Mouse (Mus musculus) right cerebral cortex, postnatal 10 days (tissue): ENCODE data around the gene Ngrn.

ENCODE experiments used
- DNase-seq, 2 experiments: peaks; one replicate each; pipeline ENCODE4 v3.0.0; 2021; ENCODE audit warnings: low spot score in 2 of 2

Ngrn gene

DNA sequence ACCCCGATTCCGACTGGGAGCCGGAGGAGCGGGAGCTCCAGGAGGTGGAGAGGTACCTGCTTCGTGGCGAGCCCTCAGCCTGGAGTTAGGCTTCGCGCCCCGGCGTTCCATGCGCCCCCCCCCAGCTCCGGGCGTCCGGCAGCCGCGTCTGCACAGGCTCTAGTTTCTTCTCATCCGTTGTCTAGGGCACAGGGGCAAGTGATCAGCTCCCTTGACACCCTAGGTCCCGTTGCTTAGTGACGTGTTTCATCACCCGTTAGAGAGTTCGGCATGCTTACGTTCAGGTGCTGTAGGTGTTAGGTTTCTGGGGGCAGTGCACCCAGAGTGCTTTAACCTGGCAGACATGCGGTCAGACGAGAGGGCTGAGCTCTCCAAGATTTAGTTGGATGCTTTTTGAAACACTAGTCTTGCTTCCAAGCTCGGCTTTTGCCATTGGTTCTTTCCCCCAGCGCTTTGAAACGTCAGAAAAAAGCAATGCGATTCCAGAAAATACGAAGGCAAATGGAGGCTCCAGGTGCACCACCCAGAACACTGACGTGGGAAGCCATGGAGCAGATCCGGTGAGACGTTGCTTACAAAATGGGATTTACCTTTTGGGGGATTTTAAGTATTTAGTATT is 466 bp downstream of the Ngrn start:
- DNase-seq, result peak in 1 of 2 experiments; percentile 53

DNA sequence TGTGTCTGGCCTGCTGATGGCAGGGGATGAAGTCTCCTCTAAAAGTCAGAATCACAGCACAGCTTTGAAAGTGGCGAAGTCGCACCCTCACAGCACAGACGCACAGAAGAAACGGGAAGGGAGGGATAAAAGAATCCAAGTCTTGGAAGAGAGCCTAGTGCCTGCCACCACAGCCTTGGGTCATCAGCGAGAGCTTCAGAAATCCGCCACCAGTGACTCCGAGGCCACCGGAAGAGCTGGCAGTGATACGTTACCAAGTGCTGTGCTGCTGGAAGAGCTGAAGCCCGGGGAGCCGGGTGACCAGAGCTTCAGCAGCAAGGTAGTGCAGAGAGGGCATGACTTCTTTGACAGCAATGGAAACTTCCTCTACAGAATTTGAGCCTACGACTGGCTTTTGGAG is 3.6 kb downstream of the Ngrn start:
- no peak for DNase-seq

DNA sequence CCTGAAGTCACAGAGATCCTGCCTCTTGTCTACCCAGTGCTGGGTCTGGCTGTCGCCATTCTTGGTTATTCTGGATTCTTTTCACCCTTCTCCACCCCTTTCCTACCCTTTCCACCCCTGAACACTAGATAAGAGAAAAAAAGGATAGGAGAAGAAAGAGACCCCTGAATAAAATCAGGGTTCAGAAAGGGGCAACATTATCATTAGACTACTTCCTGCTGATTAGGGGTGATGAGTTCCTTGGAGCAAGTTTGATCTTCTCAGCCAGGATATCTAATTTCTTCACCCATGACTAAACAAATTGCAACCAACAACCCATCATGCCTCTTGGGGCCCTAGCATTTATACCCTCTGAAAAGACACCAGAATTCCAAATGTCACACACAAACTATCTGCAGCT is 6.7 kb downstream of the Ngrn start:
- no peak for DNase-seq

DNA sequence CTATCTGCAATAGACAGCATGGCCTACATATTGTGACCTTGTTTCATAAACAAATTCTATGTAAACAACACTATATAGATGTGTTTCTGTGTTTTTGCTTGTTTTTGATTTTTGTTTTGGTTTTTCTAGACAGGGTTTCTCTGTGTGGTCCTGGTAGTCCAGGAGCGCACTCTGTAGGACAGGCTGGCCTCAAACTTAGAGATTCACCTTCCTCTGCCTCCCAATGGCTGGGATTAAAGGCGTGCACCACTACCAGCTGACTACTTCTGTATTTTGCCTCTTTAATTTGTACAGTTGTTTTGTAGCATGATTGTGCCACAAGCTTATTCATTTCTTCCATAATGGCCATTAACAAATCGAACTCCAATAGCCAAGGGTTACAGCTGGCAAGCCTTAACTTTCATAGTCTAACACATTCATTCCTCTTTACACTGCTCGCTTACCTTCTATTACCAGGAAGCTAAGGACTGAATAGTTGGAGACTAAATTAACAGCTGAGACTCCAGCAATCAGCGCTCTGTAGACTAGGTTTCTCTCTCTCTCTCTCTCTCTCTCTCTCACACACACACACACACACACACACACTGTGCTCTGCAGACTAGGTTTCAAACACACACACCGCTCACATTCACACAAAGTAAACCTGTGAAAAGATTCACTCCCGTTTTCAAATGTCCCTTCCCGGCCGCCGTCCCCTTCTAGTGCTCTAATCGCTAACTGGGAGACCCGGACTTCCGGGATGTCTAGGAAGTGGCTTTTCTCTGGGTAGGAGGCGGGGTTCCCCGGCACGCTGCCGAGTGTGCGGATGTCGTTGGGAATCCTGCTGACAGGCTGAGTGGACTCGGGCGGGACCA is 8.1 kb downstream of the Ngrn start, which contains the start of gene Vps33b:
TSS of gene Vps33b (plus strand) at position 753 of the 854 bp plus-strand sequence.
- peak; percentile 99 for DNase-seq

DNA sequence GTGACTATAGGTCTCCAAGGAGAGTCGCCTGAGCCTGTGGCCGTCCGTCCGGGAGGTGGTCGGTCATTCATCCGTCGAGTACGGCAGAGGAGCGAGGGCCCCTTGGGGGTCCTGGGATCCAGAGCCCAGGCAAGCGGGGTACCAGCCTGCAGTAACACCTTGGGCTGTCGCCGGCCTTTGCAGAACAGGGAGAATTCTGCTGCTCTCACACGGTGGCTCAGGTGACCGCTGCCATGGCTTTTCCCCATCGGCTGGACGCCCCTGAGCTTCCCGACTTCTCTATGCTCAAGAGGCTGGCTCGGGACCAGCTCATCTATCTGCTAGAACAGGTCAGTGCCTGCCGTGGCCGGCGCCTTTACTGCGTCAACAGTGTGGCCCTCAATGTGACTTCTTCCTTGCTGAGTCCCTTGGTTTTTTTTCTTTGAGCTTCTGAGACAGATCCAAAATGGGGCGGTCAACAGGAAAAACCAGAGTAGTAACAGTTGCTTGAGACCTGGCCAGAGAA is 8.8 kb downstream of the Ngrn start:
- DNase-seq, result peak in 1 of 2 experiments; percentile 57

DNA sequence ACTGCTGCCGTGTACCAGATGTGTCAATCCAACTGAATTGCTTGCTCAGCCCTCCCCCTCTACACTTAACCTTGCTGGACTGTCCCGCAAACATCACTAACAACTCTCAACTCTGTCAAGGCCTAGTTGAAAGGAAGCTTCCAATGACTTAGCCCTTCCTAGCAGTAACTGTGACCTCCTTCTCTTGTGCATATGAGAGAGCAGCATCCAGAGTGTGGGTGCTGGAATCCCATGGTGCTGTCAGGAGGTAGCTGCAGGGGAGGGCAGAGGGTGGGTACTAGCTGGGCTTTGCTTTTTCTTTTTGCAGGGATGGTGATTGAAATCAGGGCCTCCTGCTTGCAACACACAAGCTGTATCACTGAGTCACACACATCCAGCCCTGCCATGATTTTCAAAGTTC is 12.4 kb downstream of the Ngrn start:
- no peak for DNase-seq

DNA sequence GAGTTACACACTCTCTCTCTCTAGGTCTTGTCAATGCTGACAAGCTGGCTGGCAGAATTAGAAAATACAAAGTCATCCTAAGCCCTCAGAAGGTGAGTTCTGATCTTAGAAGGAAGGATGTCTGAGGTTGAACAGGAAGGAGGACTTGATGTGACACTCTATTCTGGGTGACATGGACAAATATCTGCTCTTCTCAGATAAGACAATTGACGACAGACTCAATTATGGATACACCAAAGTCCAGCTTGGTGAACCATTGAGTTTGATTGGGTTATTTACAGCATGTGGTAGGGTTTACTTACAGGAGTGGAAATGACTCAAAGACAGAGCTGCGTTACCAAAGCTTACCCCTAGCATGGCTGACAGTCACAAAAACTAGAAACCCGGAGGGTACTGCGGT is 15.4 kb downstream of the Ngrn start:
- no peak for DNase-seq

DNA sequence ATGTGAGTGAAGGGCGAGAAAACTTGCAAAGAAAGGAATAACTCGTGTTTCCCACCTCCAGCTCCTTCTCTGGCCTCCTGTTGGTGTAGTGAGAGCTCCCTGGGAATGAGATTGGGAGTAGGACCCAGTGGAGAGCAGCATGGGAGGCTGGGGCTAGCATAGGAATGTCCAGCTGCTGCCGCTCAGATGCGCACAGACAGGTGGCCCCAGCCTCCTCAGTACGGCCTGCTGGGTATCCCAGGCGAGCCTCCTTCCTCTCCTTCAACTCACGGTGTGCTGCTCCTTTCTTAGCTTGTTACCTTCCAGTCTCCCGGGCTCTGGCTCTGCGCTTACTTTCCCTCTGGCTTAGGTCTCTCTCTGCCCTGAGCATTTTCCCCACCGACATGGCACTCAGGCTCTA is 19.0 kb downstream of the Ngrn start:
- DNase-seq, result no peak

DNA sequence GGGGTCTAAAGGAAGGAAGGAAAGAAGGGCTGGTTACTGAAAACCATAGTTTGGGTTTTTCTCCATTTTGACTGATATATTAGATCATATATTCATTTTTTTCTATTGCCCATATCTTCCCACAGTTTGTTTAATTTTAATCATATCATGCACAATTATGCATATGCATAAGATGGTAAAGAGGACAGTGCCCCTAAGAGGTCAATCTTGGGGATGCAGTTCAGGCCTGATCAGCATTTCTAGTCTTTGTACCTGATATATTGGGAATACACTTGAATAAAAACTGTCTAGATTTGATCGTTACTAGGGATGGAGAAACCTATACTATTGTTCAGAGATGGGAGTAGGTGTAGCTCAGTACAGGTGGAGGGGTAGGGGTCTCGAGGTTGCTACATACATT is 20.0 kb downstream of the Ngrn start:
- no peak for DNase-seq

DNA sequence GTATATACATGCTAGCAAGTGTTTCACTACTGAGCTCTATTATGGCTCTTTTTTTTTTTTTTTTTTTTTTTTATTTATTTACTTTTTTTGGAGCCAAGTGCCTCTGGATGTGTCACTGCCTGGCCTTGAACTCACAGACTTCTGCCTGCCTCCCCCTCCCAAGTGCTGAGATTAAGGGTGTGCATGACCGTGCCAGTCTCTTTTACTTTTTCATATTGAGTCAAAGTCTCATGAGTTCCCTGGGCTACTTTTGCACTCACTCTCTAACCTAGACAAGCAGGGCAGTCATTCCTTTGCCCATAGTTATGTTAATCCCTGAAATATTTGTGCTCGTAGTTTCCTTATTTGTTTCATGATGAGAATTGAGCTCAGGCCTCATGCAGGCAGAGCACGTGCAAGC is 20.6 kb downstream of the Ngrn start:
- DNase-seq, result no peak

DNA sequence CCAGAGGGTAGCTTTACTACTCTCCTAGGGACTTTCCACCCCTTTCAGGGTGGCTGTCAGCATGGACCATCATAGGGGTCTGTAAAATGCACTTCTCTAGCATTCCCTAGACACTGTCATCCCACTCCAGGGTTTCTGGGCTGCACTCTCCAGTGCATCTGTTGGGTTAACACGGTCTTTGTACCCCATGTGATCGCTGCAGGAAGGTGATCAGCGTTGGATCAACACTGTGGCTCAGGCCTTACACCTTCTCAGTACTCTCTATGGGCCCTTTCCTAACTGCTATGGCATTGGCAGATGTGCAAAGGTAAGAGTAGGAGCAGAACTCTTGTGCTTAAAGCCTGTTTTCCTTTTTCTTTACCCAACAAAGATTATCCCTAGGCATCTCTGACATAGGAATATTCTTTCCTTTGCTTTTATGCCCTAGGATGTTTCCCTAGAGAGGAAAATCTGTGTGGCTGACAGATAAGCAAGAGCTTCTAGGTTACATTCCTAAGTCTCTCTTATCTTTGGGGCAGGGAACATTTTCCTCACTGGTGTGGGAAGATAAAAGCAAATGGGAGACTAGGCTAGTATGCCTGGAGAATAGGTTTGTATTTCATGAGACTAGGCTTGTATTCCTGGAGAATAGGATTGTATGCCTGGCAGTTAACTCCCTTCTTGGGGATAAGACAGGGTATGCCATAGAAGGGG is 22.4 kb downstream of the Ngrn start:
- DNase-seq, result no peak

DNA sequence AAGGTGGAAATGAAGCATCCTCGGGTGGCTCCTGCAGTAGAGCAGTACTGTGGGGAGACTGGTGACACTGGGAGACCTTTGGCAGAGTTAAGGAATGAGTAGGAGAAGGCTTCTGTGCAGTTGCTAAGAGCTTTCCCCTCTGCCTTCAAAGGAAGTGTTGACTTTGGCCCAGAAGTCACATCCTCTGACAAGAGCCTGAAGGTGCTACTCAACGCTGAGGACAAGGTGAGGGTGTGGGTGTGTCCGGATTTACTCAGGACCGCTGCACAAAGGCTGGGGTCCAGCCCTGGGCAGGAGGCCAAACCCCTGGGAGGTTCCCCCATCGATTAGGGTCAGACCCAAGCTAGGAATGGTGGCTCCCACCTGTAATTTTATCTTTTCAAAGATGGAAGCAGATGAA is 23.4 kb downstream of the Ngrn start:
- DNase-seq, result no peak

DNA sequence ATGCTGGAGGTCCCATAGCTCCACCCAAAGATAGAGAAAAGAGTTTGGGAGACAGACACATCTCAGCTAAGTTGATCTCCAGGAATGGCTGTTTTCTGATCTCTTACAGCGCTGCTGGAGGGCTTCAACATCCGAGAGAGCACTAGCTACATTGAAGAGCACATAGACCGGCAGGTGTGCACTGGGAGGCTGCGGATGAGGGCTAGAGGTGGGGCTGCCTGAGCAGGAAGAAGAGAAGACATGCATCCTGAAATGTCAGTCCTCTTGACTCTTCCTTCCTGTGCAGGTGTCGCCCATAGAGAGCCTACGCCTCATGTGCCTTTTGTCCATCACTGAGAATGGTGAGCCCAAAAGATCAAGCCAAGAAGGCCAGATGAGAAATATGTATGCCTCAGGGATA is 24.7 kb downstream of the Ngrn start:
- DNase-seq, result no peak

DNA sequence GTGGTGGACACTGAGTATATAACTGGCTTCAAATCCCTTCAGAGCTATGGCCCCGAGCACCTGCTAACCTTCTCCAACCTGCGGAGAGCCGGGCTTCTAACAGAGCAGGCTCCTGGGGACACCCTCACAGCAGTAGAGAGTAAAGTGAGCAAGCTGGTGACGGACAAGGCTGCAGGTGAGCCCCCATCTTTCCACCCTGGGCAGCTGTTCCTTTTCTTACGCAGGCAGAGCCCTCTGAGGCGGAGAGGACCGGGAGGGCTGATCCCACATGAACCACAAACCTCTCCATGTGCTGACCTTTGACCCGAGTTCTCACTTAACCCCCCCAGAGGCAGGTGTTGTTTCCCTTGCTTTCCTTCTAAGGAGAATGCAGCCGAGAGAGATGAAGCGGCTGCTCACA is 26.7 kb downstream of the Ngrn start:
- no peak for DNase-seq

DNA sequence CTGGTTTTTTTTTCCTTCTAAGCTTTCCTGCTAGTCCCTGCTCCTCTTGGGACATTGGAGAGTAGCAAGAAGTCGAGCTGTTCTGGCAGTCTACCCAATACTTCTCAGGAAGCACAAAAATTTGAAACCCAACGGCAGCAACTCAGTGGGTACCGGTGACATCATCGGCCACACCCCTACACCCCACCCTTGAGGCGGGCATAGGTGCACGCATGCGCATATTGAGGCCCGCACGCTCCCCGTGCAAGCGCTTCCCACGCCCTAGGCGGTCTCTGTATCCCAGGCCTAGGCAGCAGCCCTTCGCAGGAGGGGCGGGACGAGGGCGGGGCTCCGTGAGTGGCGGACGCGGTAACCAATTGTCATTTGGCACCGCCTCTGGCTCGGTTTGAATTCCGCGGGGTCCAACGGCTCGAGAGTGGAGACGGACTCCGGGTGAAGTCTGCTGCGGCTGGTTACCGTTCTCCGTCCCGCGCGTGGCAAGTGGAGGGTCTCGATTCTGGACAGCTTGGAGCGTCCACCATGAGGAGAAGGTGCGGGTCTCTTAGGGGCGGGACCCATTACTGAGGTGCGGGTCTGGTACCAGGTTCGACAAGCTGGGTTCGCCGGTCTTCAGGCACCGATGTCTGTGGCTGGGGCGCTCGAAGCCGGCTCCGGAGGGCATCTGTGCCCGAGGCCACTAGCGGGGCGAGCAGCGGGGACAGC is 33.2 kb downstream of the Ngrn start, which contains the start of gene Prc1:
TSS of gene Prc1 (plus strand) at position 389 of the 702 bp plus-strand sequence.
- DNase-seq, result peak; percentile 98

DNA sequence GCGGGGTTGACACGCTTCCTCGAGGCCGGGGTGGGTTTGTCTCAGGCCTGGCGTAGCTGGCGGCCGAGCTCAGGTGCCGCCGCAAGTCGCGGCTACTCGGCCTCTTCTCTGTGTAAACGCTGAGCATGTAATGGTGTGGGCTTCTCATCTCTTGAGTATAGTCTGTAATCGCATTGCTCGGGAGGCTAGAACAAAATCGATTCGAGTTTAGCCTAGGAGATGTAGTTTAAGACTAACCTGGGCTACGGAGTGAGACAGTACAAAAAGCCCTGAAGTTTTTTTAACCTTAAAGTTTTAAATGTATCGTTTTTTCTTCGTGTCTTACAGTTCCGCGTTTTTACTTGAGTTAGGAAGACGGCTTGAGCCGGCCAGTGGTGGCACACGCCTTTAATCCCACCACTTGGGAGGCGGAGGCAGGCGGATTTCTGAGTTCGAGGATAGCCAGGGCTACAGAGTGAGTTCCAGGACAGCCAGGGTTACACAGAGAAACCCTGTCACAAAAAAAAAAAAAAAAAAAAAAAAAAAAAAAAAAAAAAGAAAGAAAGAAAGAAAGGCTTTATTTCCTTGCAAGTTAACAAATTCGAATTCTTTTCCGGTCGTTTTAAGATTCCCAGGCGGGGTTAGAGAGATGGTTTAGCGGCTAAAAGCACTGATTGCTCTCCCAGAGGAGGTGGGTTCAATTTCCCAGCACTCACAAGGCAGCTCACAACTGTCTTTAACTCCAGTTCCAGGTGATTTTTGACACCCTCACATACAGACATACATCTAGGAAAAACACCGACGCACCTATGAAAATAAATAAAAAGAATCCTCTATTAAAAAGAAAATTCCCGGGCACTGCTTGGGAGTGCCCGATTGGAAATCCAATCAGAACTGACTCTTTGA is 34.0 kb downstream of the Ngrn start:
- DNase-seq, result no peak

DNA sequence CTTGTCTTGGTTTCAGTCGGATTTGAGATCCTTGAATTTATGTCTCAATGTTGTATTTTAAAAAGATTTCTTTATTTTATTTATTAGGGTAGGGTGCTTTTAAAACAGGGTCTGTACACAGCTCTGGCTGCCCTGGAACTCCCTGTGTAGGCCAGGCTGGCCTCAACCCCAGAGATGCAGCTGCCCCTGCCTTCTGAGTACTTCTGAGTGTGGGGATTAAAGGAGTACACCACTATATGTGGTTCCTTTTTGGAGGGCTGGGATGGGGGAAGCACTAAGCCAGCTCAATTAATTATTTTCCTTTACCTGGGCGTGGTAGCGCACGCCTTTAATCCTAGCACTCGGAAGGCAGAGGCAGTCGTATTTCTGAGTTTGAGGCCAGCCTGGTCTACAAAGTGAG is 35.4 kb downstream of the Ngrn start:
- DNase-seq, result no peak

DNA sequence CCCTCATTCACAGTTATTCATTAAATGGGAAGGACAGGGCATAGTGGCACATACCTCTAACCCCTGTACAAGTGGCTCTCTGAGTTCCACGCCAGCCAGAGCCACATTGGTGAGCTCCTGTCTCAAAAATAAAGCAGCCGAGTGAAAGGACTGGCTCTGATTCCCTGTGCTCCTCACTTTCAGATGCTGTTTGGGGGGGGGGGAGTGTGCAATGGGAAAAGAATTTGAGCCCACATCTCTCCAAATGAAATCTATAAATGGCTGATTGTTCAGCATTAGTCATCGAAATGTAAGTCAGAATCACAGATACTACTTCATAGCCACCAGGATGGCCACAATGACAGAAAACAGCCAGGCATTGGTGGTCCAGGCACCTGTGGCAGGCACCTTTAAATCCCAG is 36.0 kb downstream of the Ngrn start:
- DNase-seq, result no peak

DNA sequence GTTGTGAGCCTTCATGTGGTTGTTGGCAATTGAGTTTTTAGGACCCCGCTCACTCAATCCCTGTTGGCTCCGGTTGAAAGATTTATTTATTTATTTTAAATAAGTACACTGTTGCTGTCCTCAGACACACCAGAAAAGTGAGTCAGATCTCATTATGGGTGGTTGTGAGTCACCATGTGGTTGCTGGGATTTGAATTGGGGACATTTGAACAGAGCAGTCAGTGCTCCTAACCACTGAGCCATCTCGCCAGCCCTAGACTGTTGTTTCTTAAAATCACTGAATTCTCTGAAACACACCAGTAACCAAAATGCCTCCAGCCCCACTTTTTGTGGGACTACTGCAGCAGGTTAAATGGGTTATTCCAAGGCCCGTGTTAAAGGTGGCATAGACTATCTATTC is 37.7 kb downstream of the Ngrn start:
- no peak for DNase-seq

DNA sequence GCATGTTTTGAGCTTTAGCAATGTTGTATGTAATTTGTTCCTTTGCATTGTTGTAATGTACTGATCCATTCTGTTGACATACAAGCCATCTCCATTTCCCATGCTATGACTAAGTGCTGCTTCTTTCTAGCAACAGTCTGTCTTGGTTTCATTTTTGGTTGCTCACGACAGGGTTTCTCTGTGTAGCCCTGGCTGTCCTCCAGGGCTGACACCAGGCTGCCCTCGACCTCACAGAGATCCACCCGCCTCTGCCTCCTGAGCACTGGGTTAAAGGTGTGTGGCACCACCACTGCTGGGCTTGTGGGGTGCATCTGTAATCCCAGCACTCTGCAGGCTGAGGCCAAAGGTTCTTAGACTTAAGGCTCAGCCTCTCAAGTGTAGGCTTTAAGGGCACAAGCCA is 38.6 kb downstream of the Ngrn start:
- DNase-seq, result no peak

DNA sequence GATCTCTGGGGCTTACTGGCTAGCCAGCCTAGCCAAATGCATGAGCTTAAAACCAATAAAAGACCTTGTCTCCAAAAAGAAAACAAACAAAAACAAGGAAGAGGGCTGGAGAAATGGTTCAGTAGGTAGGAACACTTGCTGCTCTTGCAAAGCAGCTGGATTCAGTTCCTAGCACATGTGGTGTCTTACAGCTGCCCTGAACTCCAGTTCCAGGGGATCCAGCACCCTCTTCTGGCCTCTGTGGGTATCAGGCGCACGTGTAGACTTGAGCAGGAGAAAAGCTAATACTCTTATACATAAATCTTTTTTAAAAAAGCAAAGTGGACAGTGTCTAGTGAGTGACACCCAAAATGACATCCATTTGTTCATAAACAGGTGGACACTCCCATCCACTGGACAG is 40.5 kb downstream of the Ngrn start:
- no peak for DNase-seq
